10 mouse cellular contexts compared by ENCODE assay signal in genomic region chr4:106936041-106936440, GRCm38 (mm10). TPM values are rescaled to one million over a fixed set of nuclear protein-coding genes. Genes with fewer than 3 reads are reported as not detected.
A peak's percentile ranks its signal among the peaks of the same experiment; 100 is the strongest.
DNase-seq lines count a peak whose midpoint lies in the region; ATAC-seq and TF ChIP-seq lines count a peak whose summit lies in the region.
"Had no signal": no experiment of that assay in that cellular context is flagged by ENCODE, and none has a peak within 500 bp of the region (broad histone marks: within the 10 kb centered on the region; RNA-seq: fewer than 3 reads in every experiment).

No protein-coding gene starts in this region.

- WGBS in heart, postnatal 0 days, result 78% methylated on average over 3 of the region's 3 CpGs
- 55% methylated on average over 3 of the region's 3 CpGs for WGBS in embryonic facial prominence, embryonic 10.5 days
- WGBS in hindbrain, embryonic 11.5 days, result 52% methylated on average over 3 of the region's 3 CpGs
- 34% methylated on average over 3 of the region's 3 CpGs for WGBS in midbrain, embryonic 14.5 days

- H3K9me3 ChIP-seq in heart, postnatal 0 days (replicated peaks; ENCODE audit: control insufficient read depth, low read length), result no peaks in the 10 kb centered on the region
- H3K9me3 ChIP-seq in embryonic facial prominence, embryonic 10.5 days, result no peaks in the 10 kb centered on the region
- no peaks in the 10 kb centered on the region for H3K9me3 ChIP-seq in hindbrain, embryonic 11.5 days (ENCODE audit: control insufficient read depth, low read length)
- no peaks in the 10 kb centered on the region for H3K9me3 ChIP-seq in midbrain, embryonic 14.5 days (ENCODE audit: control insufficient read depth, low read length)

- intact Hi-C loops in heart, postnatal 10 days (cut with DNase I), result no loop called here

- TF ChIP-seq CTCF in heart, postnatal 0 days (IDR thresholded peaks at IDR 0.05; ENCODE audit: low read depth), result no peak

- 0 out of 2 replicates have a peak overlapping the region, but pooled peaks have one; percentile 44 for H3K9ac ChIP-seq in heart, postnatal 0 days (replicated peaks; ENCODE audit: low read depth, low read length)
- H3K9ac ChIP-seq in hindbrain, embryonic 11.5 days (ENCODE audit: low read depth, low read length), result peak overlapping the region; percentile 76
- H3K9ac ChIP-seq in midbrain, embryonic 14.5 days (replicated peaks; ENCODE audit: low read length), result peak overlapping the region; percentile 49
- H3K9ac ChIP-seq: liver, embryonic 14.5 days had no signal

- no peak for TF ChIP-seq EP300 in heart, postnatal 0 days (IDR thresholded peaks at IDR 0.05; ENCODE audit: low read depth)

- peaks cover 9% of the 10 kb centered on the region; the same call in 1 of the 2 replicates for H3K36me3 ChIP-seq in heart, postnatal 0 days (replicated peaks; ENCODE audit: control insufficient read depth, insufficient read depth, low read length)
- H3K36me3 ChIP-seq in embryonic facial prominence, embryonic 10.5 days (replicated peaks), result peaks cover 94% of the 10 kb centered on the region
- H3K36me3 ChIP-seq in hindbrain, embryonic 11.5 days (ENCODE audit: control insufficient read depth, insufficient read depth, low read length), result no peaks in the 10 kb centered on the region
- H3K36me3 ChIP-seq in midbrain, embryonic 14.5 days (ENCODE audit: control insufficient read depth, insufficient read depth, low read length), result peaks cover 23% of the 10 kb centered on the region

- peak overlapping the region; percentile 69 for H3K27ac ChIP-seq in heart, postnatal 0 days (ENCODE audit: low read depth)
- peak overlapping the region; percentile 89 for H3K27ac ChIP-seq in embryonic facial prominence, embryonic 10.5 days (replicated peaks)
- peak overlapping the region; percentile 88 for H3K27ac ChIP-seq in hindbrain, embryonic 11.5 days (ENCODE audit: low read depth, low read length)
- H3K27ac ChIP-seq in midbrain, embryonic 14.5 days (replicated peaks; ENCODE audit: low read depth, low read length), result peak overlapping the region; percentile 77

- ATAC-seq in heart, postnatal 0 days (ENCODE audit: insufficient read depth, low read depth), result no peak
- no peak for ATAC-seq in hindbrain, embryonic 11.5 days (ENCODE audit: low FRiP score)
- no peak for ATAC-seq in midbrain, embryonic 14.5 days (ENCODE audit: low FRiP score, low TSS enrichment)
- ATAC-seq in cerebellum, adult (ENCODE audit: insufficient number of reproducible peaks, low FRiP score, low TSS enrichment), result no peak

- H3K27me3 ChIP-seq in heart, postnatal 0 days (ENCODE audit: control insufficient read depth, insufficient read depth, low read length), result no peaks in the 10 kb centered on the region
- H3K27me3 ChIP-seq in embryonic facial prominence, embryonic 10.5 days (replicated peaks; ENCODE audit: low read depth, poor library complexity, severe bottlenecking), result no peaks in the 10 kb centered on the region
- no peaks in the 10 kb centered on the region for H3K27me3 ChIP-seq in hindbrain, embryonic 11.5 days (ENCODE audit: control insufficient read depth, insufficient read depth, low read length)
- no peaks in the 10 kb centered on the region for H3K27me3 ChIP-seq in midbrain, embryonic 14.5 days (ENCODE audit: control insufficient read depth, insufficient read depth, low read length)

- H3K4me3 ChIP-seq in heart, postnatal 0 days (ENCODE audit: low read depth, low read length), result no peak overlapping the region
- no peak overlapping the region for H3K4me3 ChIP-seq in embryonic facial prominence, embryonic 10.5 days
- H3K4me3 ChIP-seq in hindbrain, embryonic 11.5 days (ENCODE audit: low read depth, low read length), result no peak overlapping the region
- no peak overlapping the region for H3K4me3 ChIP-seq in midbrain, embryonic 14.5 days (replicated peaks; ENCODE audit: low read depth, low read length)

- H3K4me1 ChIP-seq in heart, postnatal 0 days (ENCODE audit: control insufficient read depth, insufficient read depth), result peaks cover 38% of the 10 kb centered on the region
- H3K4me1 ChIP-seq in embryonic facial prominence, embryonic 10.5 days, result peaks cover 93% of the 10 kb centered on the region
- peaks cover 62% of the 10 kb centered on the region for H3K4me1 ChIP-seq in hindbrain, embryonic 11.5 days (replicated peaks; ENCODE audit: control insufficient read depth, insufficient read depth, low read length)
- H3K4me1 ChIP-seq in midbrain, embryonic 14.5 days (ENCODE audit: control insufficient read depth, insufficient read depth, low read length), result peaks cover 79% of the 10 kb centered on the region

- H3K4me2 ChIP-seq in heart, postnatal 0 days (ENCODE audit: low read depth, low read length), result no peak overlapping the region
- H3K4me2 ChIP-seq in hindbrain, embryonic 11.5 days (replicated peaks; ENCODE audit: low read depth, low read length), result no peak overlapping the region; the same call in 1 of the 2 replicates
- peak overlapping the region; percentile 22 for H3K4me2 ChIP-seq in midbrain, embryonic 14.5 days (ENCODE audit: low read length)

- no peak for DNase-seq in heart, postnatal 0 days (ENCODE audit: low spot score)
- no peak for DNase-seq in heart, postnatal 10 days
- DNase-seq in embryonic facial prominence, embryonic 10.5 days (ENCODE audit: low spot score), result no peak
- DNase-seq in hindbrain, embryonic 11.5 days (ENCODE audit: low spot score), result peak; percentile 45
- DNase-seq in midbrain, embryonic 14.5 days, result no peak
- DNase-seq in c-Kit-positive CD71-positive TER-119-positive erythroid progenitor cells, embryonic 14.5 days (ENCODE audit: low spot score), result no peak
- DNase-seq in cerebellum, adult 9-11 months, result no peak
- DNase-seq: gastrocnemius, postnatal 25 days had no signal

RNA-seq across cellular contexts. Expression of gene Ssbp3, which starts 25.5 kb away (rescaled TPM):
- total RNA-seq in heart, postnatal 0 days (2014; rRNA removed; ENCODE audit: low replicate concordance), result 35.6 and 41.1 TPM in 2 replicates
- polyA plus RNA-seq in heart, postnatal 0 days (2015; fragmentation: Nextera tagmentation; extraction: Ambion mirVana), result 25.9 and 29.0 TPM in 2 replicates
- 10 to 100 TPM; 41.6 to 49.9 TPM for total RNA-seq in heart, postnatal 10 days (2021)
- 147 TPM in 2 replicates for polyA plus RNA-seq in embryonic facial prominence, embryonic 10.5 days (2016; fragmentation: Nextera tagmentation; extraction: Ambion mirVana)
- polyA plus RNA-seq in hindbrain, embryonic 11.5 days (2014; fragmentation: Nextera tagmentation; extraction: Ambion mirVana), result 141 and 159 TPM in 2 replicates
- 147 and 187 TPM in 2 replicates for polyA plus RNA-seq in midbrain, embryonic 14.5 days (2014; fragmentation: Nextera tagmentation; extraction: Ambion mirVana)
